Mouse (Mus musculus) hindbrain, embryonic 11.5 days (tissue): ENCODE results near the gene Adcy10. TPM values are rescaled to one million over a fixed set of nuclear protein-coding genes. Genes with fewer than 3 reads are reported as not detected.

Source experiments
- ATAC-seq: fragments of 200-750 bp; cut with Nextera tagmentation; 2 replicates; pipeline ENCODE4 v1.8.0; 2017; ENCODE audit warnings: mild to moderate bottlenecking, moderate TSS enrichment, moderate library complexity; ENCODE audit not compliant: low FRiP score
- DNase-seq: peaks from one replicate; pipeline ENCODE4 v3.0.0-alpha.2; 2015; ENCODE audit warnings: low spot score
- H3K27ac ChIP-seq: fragments of 300-500 bp; sonication (generic); 2 replicates; pipeline ENCODE4 v1.5.1; 2014; ENCODE audit warnings: mild to moderate bottlenecking, low read depth, low read length
- H3K27me3 ChIP-seq: fragments of 300-500 bp; sonication (generic); 2 replicates; pipeline ENCODE4 v1.6.1; 2014; ENCODE audit warnings: mild to moderate bottlenecking, low read length, moderate library complexity, mixed read lengths; ENCODE audit not compliant: control insufficient read depth, insufficient read depth
- H3K36me3 ChIP-seq: fragments of 300-500 bp; sonication (generic); 2 replicates; pipeline ENCODE4 v1.6.1; 2014; ENCODE audit warnings: mild to moderate bottlenecking, low read length, moderate library complexity, mixed read lengths; ENCODE audit not compliant: control insufficient read depth, insufficient read depth
- H3K4me1 ChIP-seq: fragments of 300-500 bp; sonication (generic); replicated peaks from 2 replicates; pipeline ENCODE4 v1.6.1; 2014; ENCODE audit warnings: low read length, mixed read lengths; ENCODE audit not compliant: control insufficient read depth, insufficient read depth
- H3K4me2 ChIP-seq: fragments of 300-500 bp; sonication (generic); replicated peaks from 2 replicates; pipeline ENCODE4 v1.6.1; 2014; ENCODE audit warnings: mild to moderate bottlenecking, low read depth, low read length
- H3K4me3 ChIP-seq: fragments of 300-500 bp; sonication (generic); 2 replicates; pipeline ENCODE4 v1.5.1; 2014; ENCODE audit warnings: low read depth, low read length
- H3K9ac ChIP-seq: fragments of 300-500 bp; sonication (generic); 2 replicates; pipeline ENCODE4 v1.6.1; 2014; ENCODE audit warnings: low read depth, low read length
- H3K9me3 ChIP-seq: fragments of 300-500 bp; sonication (generic); 2 replicates; pipeline ENCODE4 v1.6.1; 2016; ENCODE audit warnings: low read length; ENCODE audit not compliant: control insufficient read depth
- WGBS: fragments of 180-500 bp; shearing (Covaris S2); extraction: QIAGEN DNeasy Blood & Tissue Kit; methylation state at CpG from one replicate; pipeline ENCODE4 v1.1.7; 2014; 5-methylcytosine and 5-hydroxymethylcytosine counted together
- polyA plus RNA-seq: library from polyadenylated mRNA; unstranded; fragments of >200 nt; fragmentation: Nextera tagmentation; extraction: Ambion mirVana; gene quantifications from 2 replicates; pipeline ENCODE4 v1.2.1, GENCODE M21; 2014

The Adcy10 gene
- polyA plus RNA-seq, 1 experiment from 2014 or later = 0.15 TPM

DNA sequence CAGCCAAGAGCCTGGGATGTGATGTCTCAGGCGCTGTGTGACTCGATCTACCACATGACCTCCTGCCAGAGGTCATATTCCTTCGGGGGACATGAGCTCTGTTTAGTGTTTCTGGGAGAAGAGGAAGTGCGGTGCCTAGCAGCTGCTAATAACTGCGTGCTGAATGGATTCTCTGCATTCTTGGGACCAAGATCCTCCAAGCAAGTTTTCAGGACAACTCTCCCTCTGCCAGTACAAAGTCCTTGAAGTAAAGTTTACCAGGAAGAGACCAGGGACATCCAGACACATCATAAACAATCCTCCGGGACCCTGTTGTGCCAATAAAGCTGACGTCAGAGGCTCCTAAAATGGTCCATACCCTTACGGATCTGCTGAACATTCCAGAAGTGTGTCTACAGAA, 102.9 kb downstream of the Adcy10 start:
- H3K27me3 ChIP-seq = no peaks in the 10 kb centered on the region
- 66% methylated on average over 8 of the region's 8 CpGs for WGBS
- no peak overlapping the region for H3K4me2 ChIP-seq
- no peaks in the 10 kb centered on the region for H3K9me3 ChIP-seq
- DNase-seq (peak; percentile 4), ATAC-seq (no peak)
- H3K4me1 ChIP-seq = no peaks in the 10 kb centered on the region
- H3K36me3 ChIP-seq = no peaks in the 10 kb centered on the region
- no peak overlapping the region for H3K9ac ChIP-seq
- no peak overlapping the region for H3K27ac ChIP-seq
- H3K4me3 ChIP-seq = no peak overlapping the region

DNA sequence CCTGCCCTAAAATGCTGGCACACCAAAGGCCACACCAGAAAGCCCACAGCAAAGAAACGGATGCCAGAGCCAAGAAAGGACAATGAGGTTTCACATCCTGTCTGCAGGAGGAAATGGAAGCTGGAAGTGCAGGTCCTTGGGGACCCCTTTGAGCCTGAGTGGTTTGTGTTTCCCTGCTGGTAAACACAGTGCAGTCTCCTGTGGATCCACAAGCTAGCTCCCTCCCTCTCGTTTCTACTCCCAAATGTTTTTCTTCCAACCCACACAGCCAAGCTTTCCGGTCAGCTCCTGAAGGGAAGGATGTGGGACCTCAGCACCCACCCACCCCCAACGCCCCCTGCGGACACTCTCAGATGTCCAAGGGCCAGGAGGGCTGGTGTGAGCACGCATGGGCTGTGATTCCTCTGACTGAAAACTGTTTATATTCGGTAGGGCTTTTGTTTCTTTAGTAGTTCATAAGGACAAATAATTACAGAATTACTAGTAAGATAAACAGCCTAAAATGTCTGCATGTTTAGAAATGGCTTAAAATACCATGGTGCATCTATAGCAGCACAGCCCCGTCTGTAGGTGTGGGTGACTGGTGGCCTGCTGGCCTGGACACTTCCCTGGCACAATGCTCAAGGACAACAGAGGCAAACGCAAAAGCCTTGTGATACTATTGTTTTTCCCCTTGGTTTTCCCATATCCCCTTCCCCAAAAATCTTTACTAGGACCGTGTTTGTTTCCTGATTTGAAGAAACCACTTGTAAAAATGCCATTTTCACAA, 104.5 kb downstream of the Adcy10 start:
- H3K36me3 ChIP-seq = no peaks in the 10 kb centered on the region
- no peak overlapping the region for H3K9ac ChIP-seq
- DNase-seq = no peak
- no peak for ATAC-seq
- no peaks in the 10 kb centered on the region for H3K4me1 ChIP-seq
- no peak overlapping the region for H3K27ac ChIP-seq
- no peak overlapping the region for H3K4me3 ChIP-seq
- H3K4me2 ChIP-seq = no peak overlapping the region
- H3K9me3 ChIP-seq = no peaks in the 10 kb centered on the region
- H3K27me3 ChIP-seq = no peaks in the 10 kb centered on the region
- 54% methylated on average over 10 of the region's 10 CpGs for WGBS

DNA sequence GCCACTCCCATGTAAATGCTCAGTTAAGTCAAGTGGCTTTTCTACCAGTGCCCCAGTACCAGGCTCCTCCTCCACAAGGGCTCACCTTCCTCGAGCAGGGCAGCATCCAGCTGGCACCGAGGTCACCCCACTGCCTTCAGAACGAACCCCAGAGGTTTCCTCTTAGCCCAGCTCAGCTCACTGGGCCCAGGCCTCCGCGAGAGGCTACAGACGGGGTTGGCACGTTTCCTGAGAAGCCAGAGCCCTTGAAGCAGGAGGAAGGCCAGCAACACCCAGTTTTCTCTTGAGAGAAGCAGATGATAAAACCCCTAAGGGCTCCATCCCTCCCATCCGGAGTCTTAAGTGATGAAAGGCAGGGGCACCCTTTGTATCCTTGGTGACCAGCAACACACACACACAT, 105.8 kb downstream of the Adcy10 start:
- H3K9me3 ChIP-seq = no peaks in the 10 kb centered on the region
- no peak for DNase-seq
- H3K27ac ChIP-seq = no peak overlapping the region
- 90% methylated on average over 8 of the region's 8 CpGs for WGBS
- H3K9ac ChIP-seq = no peak overlapping the region
- H3K36me3 ChIP-seq = no peaks in the 10 kb centered on the region
- H3K4me2 ChIP-seq = no peak overlapping the region
- no peaks in the 10 kb centered on the region for H3K4me1 ChIP-seq
- H3K27me3 ChIP-seq = no peaks in the 10 kb centered on the region
- no peak for ATAC-seq
- H3K4me3 ChIP-seq = no peak overlapping the region

DNA sequence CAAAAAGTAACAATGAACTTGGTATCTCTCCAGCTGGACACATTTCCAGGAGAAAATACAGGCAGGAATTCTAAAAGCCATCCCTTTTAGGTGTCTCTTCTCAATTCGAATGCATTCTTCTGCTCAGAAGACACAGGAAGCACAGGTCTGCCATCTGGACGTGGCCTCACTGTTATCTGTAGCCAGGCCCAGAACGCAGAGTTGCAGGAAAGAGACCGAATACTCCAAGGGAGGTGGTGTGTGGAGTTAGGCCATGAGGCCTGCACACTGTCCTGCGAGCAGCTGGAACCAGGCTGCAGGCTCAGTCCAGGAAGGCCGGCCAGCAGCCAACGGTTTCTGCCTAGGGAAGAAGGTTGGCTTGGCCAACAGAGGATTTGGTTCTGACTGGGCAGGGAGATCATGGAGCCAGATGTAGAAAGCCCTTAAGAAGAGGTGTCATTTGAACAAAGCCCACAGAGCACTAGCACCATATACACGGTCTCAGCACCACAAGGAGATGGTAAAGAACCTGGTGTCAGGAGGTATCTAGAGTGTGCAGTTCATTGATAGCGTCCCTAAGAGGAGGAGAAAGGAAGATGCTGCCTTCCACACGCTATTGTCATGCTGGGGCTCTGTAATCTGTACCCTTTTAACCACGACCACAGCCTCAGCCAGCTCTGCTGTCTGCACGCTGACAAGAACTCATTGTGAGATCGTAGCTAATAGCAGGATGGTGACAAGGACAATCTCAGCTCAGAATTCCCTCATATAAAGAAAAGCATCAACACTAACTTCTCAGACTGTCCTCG, 107.5 kb downstream of the Adcy10 start:
- H3K4me2 ChIP-seq = no peak overlapping the region
- no peaks in the 10 kb centered on the region for H3K4me1 ChIP-seq
- DNase-seq = no peak
- H3K9ac ChIP-seq = no peak overlapping the region
- H3K27me3 ChIP-seq = no peaks in the 10 kb centered on the region
- no peak for ATAC-seq
- no peaks in the 10 kb centered on the region for H3K9me3 ChIP-seq
- WGBS = 90% methylated on average over 14 of the region's 14 CpGs
- no peaks in the 10 kb centered on the region for H3K36me3 ChIP-seq
- H3K27ac ChIP-seq = no peak overlapping the region
- no peak overlapping the region for H3K4me3 ChIP-seq

DNA sequence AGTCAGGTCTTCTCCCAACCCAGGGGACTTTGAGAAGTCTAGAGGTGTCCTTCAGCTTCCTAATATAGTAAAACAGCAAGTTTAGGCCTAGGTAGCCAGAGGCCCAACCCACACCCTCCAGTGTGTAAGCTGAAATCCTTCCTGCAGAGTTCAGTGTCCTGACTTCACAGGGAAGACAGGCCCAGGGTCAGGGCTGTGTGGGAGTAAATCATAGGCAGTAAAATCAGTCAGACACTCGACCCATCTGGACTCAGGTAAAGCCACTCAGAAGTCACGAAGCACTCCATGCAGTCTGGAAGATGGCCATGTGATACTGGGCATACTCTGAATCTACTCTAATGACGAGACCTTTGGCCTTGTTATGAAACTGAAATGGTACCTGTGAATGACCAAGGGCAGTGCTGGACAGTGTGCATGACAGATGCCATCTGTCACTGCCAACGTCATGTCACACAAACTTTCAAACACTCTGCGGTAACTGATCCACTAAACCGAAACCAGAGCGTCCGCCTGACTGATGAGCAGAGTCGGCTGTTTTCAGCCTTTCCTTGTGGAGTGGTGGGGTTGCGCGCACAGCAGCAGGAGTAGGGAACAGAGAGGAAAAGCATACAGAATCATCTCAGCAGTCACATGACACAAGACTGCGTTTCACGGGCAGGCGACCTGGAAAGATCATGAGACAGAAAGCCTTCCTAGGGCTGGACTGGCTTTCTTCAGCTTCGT, 109.9 kb downstream of the Adcy10 start:
- H3K36me3 ChIP-seq = no peaks in the 10 kb centered on the region

DNA sequence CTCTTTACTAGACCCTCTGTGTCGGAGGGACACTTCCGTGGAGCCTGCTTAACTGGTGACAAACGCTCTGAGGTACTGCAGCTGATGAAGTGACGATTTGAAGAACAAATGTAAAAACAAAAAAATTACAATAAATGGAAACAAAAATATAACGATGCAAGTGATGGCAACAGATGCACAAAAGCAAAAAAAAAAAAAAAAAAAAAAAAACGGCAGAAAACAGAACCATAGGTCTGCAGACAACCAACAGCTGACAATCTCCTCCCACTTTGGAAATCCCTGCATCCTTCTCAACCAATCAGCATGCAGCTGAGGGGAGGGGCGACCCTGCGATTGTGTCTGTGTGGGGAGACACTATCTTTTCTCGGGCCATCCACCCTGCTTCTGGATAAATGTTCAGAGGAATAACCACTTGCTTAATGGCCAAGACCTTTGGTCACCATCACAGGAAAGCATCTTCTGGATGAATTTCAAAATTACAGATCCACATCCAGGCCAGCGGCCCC, 116.8 kb downstream of the Adcy10 start:
- no peaks in the 10 kb centered on the region for H3K27me3 ChIP-seq
- H3K4me2 ChIP-seq = no peak overlapping the region
- no peaks in the 10 kb centered on the region for H3K9me3 ChIP-seq
- H3K4me3 ChIP-seq = no peak overlapping the region
- WGBS = 82% methylated on average over 10 of the region's 10 CpGs
- DNase-seq = no peak
- H3K27ac ChIP-seq = no peak overlapping the region
- no peaks in the 10 kb centered on the region for H3K4me1 ChIP-seq
- no peaks in the 10 kb centered on the region for H3K36me3 ChIP-seq
- ATAC-seq = no peak
- no peak overlapping the region for H3K9ac ChIP-seq

More for the DNA sequence above, 109.9 kb downstream of the Adcy10 start:
- DNase-seq (no peak), ATAC-seq (no peak)
- WGBS = 92% methylated on average over 15 of the region's 15 CpGs
- Histone ChIP-seq H3K4me1 (no peaks in the 10 kb centered on the region), H3K27me3 (no peaks in the 10 kb centered on the region), H3K27ac (no peak overlapping the region), H3K9ac (no peak overlapping the region), H3K9me3 (no peaks in the 10 kb centered on the region), H3K4me2 (no peak overlapping the region), H3K4me3 (no peak overlapping the region)

DNA sequence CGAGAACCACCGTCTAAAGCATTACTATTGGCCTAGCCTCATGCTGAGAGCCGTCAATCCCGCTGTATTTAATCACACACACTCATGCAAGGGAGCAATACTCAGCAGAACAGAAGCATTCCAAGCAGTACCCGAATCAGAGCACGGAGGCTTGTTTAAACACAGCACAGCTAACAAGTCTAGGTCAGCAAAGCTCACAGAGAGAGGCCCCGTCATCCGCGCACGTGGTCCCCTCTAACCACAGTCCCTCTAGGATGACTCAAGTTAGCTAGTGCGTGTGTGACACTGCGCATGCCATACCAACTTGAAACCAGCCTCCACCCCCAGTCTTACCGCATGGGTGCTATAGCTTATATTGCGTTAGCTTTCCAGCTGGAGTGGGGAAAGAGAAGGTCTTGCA, 118.2 kb downstream of the Adcy10 start:
- Histone ChIP-seq H3K36me3 (no peaks in the 10 kb centered on the region), H3K9me3 (no peaks in the 10 kb centered on the region), H3K9ac (no peak overlapping the region), H3K27ac (no peak overlapping the region), H3K4me1 (no peaks in the 10 kb centered on the region), H3K27me3 (no peaks in the 10 kb centered on the region), H3K4me3 (no peak overlapping the region), H3K4me2 (no peak overlapping the region)
- ATAC-seq = no peak
- WGBS = 89% methylated on average over 14 of the region's 14 CpGs
- DNase-seq = no peak

DNA sequence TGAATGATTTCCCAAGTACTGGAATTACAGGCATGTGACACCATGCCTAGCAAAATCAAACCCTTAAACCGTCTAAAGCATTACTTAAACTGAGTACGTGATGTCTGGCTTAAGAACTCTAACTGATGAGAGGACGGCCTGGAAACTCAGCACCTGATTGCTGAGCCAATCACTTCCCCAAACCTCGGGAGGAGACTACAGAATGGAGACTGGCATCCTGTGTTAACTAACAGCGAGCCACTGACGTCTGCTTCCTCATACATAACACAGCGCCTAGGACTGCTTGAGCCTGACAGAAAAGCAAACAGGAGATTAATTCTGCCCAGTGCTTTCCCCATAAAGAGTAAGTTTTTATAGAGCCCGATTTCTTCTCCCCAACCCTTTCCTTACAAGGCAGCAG, 119.2 kb downstream of the Adcy10 start:
- Histone ChIP-seq H3K27me3 (no peaks in the 10 kb centered on the region), H3K27ac (no peak overlapping the region), H3K4me2 (no peak overlapping the region), H3K4me1 (no peaks in the 10 kb centered on the region), H3K36me3 (no peaks in the 10 kb centered on the region), H3K9ac (no peak overlapping the region), H3K4me3 (no peak overlapping the region), H3K9me3 (no peaks in the 10 kb centered on the region)
- no peak for ATAC-seq
- 95% methylated on average over 8 of the region's 8 CpGs for WGBS
- no peak for DNase-seq
